Mouse (Mus musculus) hindbrain, embryonic 14.5 days (tissue): Measurements from ENCODE around the gene Slain2. TPM values are rescaled to one million over a fixed set of nuclear protein-coding genes. Genes with fewer than 3 reads are reported as not detected.

ENCODE experiments used
- ATAC-seq: fragments of 200-750 bp; cut with Nextera tagmentation; 2 replicates; pipeline ENCODE4 v1.8.0; 2017; ENCODE audit warnings: moderate number of reproducible peaks, mild to moderate bottlenecking, moderate TSS enrichment, moderate library complexity; ENCODE audit not compliant: low FRiP score
- DNase-seq: peaks from one replicate; pipeline ENCODE4 v3.0.0-alpha.2; 2015; ENCODE audit warnings: low spot score
- H3K27ac ChIP-seq: fragments of 300-500 bp; sonication (generic); 2 replicates; pipeline ENCODE4 v1.5.1; 2014; ENCODE audit warnings: mild to moderate bottlenecking, moderate library complexity
- H3K27me3 ChIP-seq: fragments of 300-500 bp; sonication (generic); 2 replicates; pipeline ENCODE4 v1.6.1; 2014; ENCODE audit warnings: mild to moderate bottlenecking, low read length, mixed read lengths; ENCODE audit not compliant: control insufficient read depth, insufficient read depth
- H3K36me3 ChIP-seq: fragments of 300-500 bp; sonication (generic); replicated peaks from 2 replicates; pipeline ENCODE4 v1.6.1; 2014; ENCODE audit not compliant: control insufficient read depth, insufficient read depth
- H3K4me1 ChIP-seq: fragments of 300-500 bp; sonication (generic); replicated peaks from 2 replicates; pipeline ENCODE4 v1.6.1; 2014; ENCODE audit warnings: antibody characterized with exemption, low read length, mixed read lengths; ENCODE audit not compliant: control insufficient read depth, insufficient read depth
- H3K4me2 ChIP-seq: fragments of 300-500 bp; sonication (generic); replicated peaks from 2 replicates; pipeline ENCODE4 v1.6.1; 2014; ENCODE audit warnings: mild to moderate bottlenecking, moderate library complexity
- H3K4me3 ChIP-seq: fragments of 300-500 bp; sonication (generic); replicated peaks from 2 replicates; pipeline ENCODE4 v1.5.1; 2014; ENCODE audit warnings: mild to moderate bottlenecking, low read length
- H3K9ac ChIP-seq: fragments of 300-500 bp; sonication (generic); 2 replicates; pipeline ENCODE4 v1.6.1; 2014
- H3K9me3 ChIP-seq: fragments of 300-500 bp; sonication (generic); 2 replicates; pipeline ENCODE4 v1.6.1; 2016; ENCODE audit warnings: low read length; ENCODE audit not compliant: control insufficient read depth
- WGBS: fragments of 180-500 bp; shearing (Covaris S2); extraction: QIAGEN DNeasy Blood & Tissue Kit; methylation state at CpG from one replicate; pipeline ENCODE4 v1.1.7; 2014; 5-methylcytosine and 5-hydroxymethylcytosine counted together
- polyA plus RNA-seq: library from polyadenylated mRNA; unstranded; fragments of >200 nt; fragmentation: Nextera tagmentation; extraction: Ambion mirVana; gene quantifications from 2 replicates; pipeline ENCODE4 v1.2.1, GENCODE M21; 2014

Slain2 gene
- polyA plus RNA-seq, 1 experiment from 2014 or later: 24.6 TPM

DNA sequence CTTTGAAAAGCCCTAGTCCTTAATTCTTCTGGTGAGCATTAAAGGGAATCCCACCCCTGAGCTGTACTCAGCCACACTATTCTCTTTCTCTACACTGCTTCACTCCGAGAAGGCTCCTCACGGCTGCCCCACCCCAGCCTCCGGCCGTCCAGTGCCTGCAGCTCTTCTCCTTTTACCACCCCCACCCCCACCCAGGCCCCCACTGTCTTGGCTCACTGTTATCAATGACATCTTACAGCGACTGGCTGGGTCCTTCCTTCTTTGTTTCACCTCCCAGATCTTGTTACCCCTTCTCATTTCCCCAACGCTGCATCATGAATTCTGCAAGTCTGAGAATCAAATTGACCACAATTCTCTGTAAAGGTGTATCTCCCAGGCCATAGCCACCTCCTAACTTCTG lies 16.1 kb upstream of the Slain2 start:
- WGBS: 61% methylated on average over 6 of the region's 6 CpGs
- H3K27ac ChIP-seq: no peak overlapping the region
- DNase-seq (no peak), ATAC-seq (no peak)
- no peak overlapping the region for H3K9ac ChIP-seq
- H3K9me3 ChIP-seq: no peaks in the 10 kb centered on the region
- no peak overlapping the region for H3K4me3 ChIP-seq
- H3K36me3 ChIP-seq: no peaks in the 10 kb centered on the region
- no peak overlapping the region for H3K4me2 ChIP-seq
- H3K27me3 ChIP-seq: no peaks in the 10 kb centered on the region
- H3K4me1 ChIP-seq: no peaks in the 10 kb centered on the region

DNA sequence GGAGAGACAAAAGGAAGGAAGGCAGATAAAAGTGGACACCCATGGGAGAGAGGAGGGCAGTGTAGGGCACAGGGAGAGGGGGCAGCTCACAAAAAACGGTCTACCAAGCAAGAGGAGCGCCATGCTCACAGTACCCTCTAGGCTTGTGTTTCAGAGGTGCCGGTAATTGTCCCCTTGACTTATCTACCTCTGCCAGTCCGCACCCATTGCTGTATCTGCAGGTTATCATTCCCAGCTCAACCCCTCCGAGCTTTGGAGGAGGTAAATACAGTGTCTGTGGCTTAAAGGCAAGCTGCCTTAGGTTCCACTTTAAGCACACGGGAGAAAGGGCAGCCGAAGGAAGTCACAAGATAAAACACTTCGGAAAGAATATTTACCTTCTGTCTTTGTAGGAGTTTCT lies 14.8 kb upstream of the Slain2 start:
- Histone ChIP-seq H3K36me3 (no peaks in the 10 kb centered on the region), H3K4me1 (no peaks in the 10 kb centered on the region), H3K9ac (no peak overlapping the region), H3K9me3 (no peaks in the 10 kb centered on the region), H3K27me3 (no peaks in the 10 kb centered on the region), H3K27ac (no peak overlapping the region), H3K4me3 (no peak overlapping the region), H3K4me2 (no peak overlapping the region)
- 94% methylated on average over 8 of the region's 8 CpGs for WGBS
- DNase-seq (no peak), ATAC-seq (no peak)

DNA sequence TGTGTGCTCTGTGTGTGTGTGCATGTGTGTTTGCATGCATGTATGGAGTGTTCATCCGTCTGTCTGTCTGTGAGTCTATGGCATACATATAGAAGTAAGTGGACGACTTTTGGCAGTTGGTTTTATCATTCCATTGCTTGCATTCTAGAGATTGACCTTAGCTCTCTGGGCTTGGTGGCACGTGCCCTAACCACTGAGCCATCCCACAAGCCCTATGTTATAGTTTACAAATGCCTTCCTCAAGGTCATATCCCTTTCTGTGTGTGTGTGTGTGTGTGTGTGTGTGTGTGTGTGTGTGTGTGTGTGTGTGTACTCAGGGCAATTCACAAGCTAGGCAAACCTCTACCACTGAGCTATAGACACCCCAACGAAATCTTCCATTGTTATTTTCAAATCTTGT lies 12.2 kb upstream of the Slain2 start:
- DNase-seq (no peak), ATAC-seq (no peak)
- no peaks in the 10 kb centered on the region for H3K4me1 ChIP-seq
- no peak overlapping the region for H3K4me3 ChIP-seq
- no peaks in the 10 kb centered on the region for H3K9me3 ChIP-seq
- 92% methylated on average over 4 of the region's 4 CpGs for WGBS
- no peak overlapping the region for H3K27ac ChIP-seq
- no peak overlapping the region for H3K9ac ChIP-seq
- H3K4me2 ChIP-seq: no peak overlapping the region
- H3K27me3 ChIP-seq: no peaks in the 10 kb centered on the region
- H3K36me3 ChIP-seq: no peaks in the 10 kb centered on the region

DNA sequence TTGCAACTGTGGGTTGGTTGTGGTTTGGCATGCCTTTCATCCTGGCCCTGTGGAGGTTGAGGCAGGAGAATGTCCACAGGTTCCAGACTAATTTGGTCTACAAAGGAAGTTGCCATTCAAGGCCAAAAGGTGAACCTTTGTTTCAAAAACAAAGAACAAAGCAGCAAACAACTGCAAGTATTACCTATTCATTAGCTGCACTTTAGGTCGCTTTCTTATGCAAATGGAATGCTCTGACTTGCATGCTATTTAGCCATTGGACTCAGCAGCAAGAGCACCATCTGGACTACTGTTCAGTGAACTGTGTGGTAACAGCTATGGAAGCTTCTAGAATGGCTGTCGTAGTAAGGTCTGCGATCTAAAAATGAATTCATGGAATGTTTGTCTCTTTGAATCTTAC lies 11.8 kb upstream of the Slain2 start:
- Histone ChIP-seq H3K4me3 (no peak overlapping the region), H3K9me3 (no peaks in the 10 kb centered on the region), H3K36me3 (no peaks in the 10 kb centered on the region), H3K9ac (no peak overlapping the region), H3K27ac (no peak overlapping the region), H3K27me3 (no peaks in the 10 kb centered on the region), H3K4me1 (no peaks in the 10 kb centered on the region), H3K4me2 (no peak overlapping the region)
- WGBS: 36% methylated on average over 3 of the region's 3 CpGs
- no peak for DNase-seq
- no peak for ATAC-seq

DNA sequence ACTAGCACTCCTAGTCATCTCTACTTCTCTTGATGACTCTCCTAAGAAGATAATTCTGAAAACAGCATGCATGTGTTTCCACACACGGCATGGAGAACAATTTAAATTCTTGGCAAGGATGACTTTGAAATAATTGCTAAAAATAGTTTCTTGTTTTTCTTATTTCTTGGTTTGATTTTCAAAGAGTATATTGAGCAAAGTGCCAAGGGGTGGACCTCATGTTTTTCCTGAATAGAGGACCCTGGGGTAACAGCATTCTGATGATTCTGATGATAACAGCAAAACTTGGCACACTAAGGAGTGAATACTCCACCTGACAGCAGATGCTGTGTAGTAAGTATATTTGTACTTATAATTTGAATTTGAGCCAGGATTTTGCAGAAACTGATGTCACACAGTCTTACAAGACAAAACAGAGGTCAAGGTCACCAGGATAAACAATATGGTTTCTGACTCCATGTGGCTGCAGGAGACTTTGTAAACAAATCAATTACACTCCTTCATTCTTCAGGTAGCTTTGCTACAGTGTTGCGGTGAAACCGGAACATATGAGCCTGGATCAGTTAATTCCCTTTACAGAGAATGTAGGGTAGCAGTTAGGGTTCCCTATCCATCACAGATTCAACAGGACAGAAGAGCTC lies 11.1 kb upstream of the Slain2 start:
- Histone ChIP-seq H3K27ac (no peak overlapping the region), H3K9me3 (no peaks in the 10 kb centered on the region), H3K4me2 (no peak overlapping the region), H3K36me3 (no peaks in the 10 kb centered on the region), H3K4me3 (no peak overlapping the region), H3K27me3 (no peaks in the 10 kb centered on the region), H3K4me1 (no peaks in the 10 kb centered on the region), H3K9ac (no peak overlapping the region)
- DNase-seq (no peak), ATAC-seq (no peak)
- 86% methylated on average over 3 of the region's 3 CpGs for WGBS

DNA sequence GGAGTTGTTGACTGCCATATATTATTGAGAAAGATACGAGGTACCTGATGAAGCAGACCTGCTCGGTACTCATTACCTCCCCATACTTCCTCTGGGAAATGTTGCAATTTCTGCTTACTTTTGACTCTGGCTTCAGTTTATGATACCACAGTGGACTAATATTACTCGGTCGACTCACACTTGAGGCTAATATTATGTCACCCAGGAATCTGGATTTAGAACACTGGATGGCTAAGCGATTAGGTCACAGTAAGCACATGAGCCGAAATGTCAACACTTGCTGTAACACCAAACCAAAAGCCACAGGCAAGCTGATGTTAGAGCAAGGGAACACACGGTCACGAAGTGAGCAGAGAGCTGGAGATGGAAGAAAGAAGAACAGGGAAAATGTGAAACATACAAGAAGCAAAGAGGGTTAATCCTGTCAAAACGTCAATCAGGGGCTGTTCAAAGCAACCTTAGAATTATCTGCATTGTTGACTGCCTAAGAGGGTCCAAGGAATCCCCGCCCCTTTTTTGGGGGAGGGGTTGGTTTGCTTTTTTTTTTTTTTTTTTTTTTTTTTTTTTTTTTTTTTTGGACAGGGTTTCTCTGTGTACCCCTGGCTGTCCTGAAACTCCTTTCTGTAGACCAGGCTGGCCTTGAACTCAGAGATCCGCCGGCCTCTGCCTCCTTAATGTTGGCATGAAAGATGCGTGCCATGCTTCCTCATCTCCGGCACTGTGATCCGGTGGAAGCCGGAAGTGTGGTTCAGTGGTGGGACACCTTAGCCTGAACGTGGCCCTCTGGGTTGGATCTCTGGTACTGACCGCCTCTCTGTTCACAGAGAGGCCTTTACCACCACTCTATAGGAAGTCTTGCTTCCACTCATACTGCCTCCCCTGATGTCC lies 9.0 kb upstream of the Slain2 start:
- Histone ChIP-seq H3K9ac (no peak overlapping the region), H3K27ac (no peak overlapping the region), H3K4me2 (no peak overlapping the region), H3K4me1 (no peaks in the 10 kb centered on the region), H3K36me3 (no peaks in the 10 kb centered on the region), H3K9me3 (no peaks in the 10 kb centered on the region), H3K4me3 (no peak overlapping the region), H3K27me3 (no peaks in the 10 kb centered on the region)
- no peak for ATAC-seq
- 85% methylated on average over 18 of the region's 18 CpGs for WGBS
- no peak for DNase-seq

DNA sequence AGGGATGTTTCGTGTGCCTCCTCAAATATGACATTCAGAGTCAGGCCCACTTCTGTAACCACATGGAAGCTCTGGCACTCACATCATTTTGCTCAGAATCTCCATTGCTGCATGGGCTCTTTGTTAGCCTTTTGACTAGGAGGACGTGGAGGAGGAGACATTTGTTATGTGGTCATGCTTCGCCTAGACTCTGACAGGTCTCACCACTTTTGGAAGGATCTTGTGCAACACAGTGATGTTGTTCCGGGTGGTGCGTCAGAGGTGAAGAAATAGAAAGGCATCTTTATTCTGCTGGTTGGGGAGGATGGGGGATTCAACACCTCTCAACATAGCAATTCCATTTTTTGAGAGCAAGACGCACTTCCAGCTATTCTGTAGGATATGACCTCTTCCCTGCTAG lies 6.7 kb upstream of the Slain2 start:
- ATAC-seq: no peak
- 82% methylated on average over 6 of the region's 6 CpGs for WGBS
- Histone ChIP-seq H3K9me3 (no peaks in the 10 kb centered on the region), H3K27me3 (0 out of 2 replicates have a peak, but pooled peaks cover 1% of the 10 kb centered on the region), H3K9ac (no peak overlapping the region), H3K4me2 (no peak overlapping the region), H3K27ac (no peak overlapping the region), H3K4me1 (no peaks in the 10 kb centered on the region), H3K4me3 (no peak overlapping the region), H3K36me3 (no peaks in the 10 kb centered on the region)
- DNase-seq: no peak

DNA sequence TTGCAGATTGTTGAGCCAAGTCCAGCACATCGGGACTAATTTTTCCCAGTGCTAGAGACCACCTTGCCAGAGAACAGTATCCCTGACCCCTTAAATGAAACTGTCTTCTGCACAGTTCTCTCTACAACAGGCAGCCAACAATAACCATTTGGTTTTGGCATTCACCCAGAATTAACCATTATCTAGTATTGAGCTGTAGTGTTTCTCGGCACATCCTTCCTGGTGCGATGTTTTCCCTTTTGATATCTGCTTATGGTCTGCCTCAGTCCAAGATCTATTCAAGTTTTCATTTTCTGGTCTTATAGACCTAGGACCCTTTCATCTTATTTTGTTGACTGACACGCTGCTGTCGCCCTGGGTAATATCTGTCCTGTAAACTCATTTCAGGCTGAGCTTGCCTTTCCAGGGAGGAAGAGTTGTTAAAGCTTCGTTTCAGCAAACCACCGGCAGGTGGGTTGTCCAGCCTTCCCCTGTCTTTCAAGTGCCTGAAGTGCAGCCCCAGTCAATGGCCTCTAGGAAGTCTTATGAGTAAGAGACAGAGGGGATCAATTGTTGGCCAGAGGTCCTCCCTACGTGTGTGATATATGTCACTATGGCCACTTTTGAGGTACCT lies 5.7 kb upstream of the Slain2 start:
- Histone ChIP-seq H3K36me3 (no peaks in the 10 kb centered on the region), H3K9me3 (no peaks in the 10 kb centered on the region), H3K27ac (no peak overlapping the region), H3K4me3 (no peak overlapping the region), H3K4me2 (no peak overlapping the region), H3K27me3 (0 out of 2 replicates have a peak, but pooled peaks cover 3% of the 10 kb centered on the region), H3K4me1 (peaks cover 7% of the 10 kb centered on the region), H3K9ac (no peak overlapping the region)
- 84% methylated on average over 8 of the region's 8 CpGs for WGBS
- DNase-seq (no peak), ATAC-seq (no peak)

DNA sequence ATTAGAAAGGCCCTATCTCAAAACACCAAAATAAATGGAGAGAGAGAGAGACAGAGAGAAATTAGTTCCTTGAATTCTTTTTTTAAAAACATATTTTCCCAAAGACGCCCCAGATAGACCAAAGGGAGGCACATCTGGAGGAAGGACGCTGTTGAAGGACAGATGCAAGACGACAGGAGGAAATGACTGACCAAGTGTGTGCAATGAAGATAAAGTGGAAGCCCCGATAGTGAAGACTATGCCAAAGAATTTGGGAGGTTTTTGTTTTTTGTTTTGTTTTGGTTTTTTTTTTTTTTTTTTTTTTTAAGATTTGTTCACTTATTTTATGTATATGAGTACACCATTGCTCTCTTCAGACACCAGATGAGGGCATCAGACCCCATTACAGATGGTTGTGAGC lies 4.7 kb upstream of the Slain2 start:
- 88% methylated on average over 4 of the region's 4 CpGs for WGBS
- peaks cover 7% of the 10 kb centered on the region for H3K4me1 ChIP-seq
- no peaks in the 10 kb centered on the region for H3K9me3 ChIP-seq
- 0 out of 2 replicates have a peak, but pooled peaks cover 3% of the 10 kb centered on the region for H3K27me3 ChIP-seq
- no peak overlapping the region for H3K4me2 ChIP-seq
- no peak overlapping the region for H3K9ac ChIP-seq
- no peak overlapping the region for H3K4me3 ChIP-seq
- no peak for ATAC-seq
- H3K27ac ChIP-seq: no peak overlapping the region
- H3K36me3 ChIP-seq: no peaks in the 10 kb centered on the region
- no peak for DNase-seq
